Mouse (Mus musculus) hindbrain, embryonic 12.5 days (tissue): ENCODE data around the gene Zfp423. TPM values are rescaled to one million over a fixed set of nuclear protein-coding genes. Genes with fewer than 3 reads are reported as not detected.

ENCODE experiments used
- ATAC-seq: fragments of 200-750 bp; cut with Nextera tagmentation; 2 replicates; pipeline ENCODE4 v1.8.0; 2017; ENCODE audit warnings: moderate TSS enrichment; ENCODE audit not compliant: low FRiP score
- H3K27ac ChIP-seq: fragments of 300-500 bp; sonication (generic); 2 replicates; pipeline ENCODE4 v1.5.1; 2016; ENCODE audit warnings: mild to moderate bottlenecking
- H3K27me3 ChIP-seq: fragments of 300-500 bp; sonication (generic); 2 replicates; pipeline ENCODE4 v1.6.1; 2016; ENCODE audit warnings: mild to moderate bottlenecking
- H3K36me3 ChIP-seq: fragments of 300-500 bp; sonication (generic); 2 replicates; pipeline ENCODE4 v1.6.1; 2016; ENCODE audit warnings: mild to moderate bottlenecking
- H3K4me1 ChIP-seq: fragments of 300-500 bp; sonication (generic); 2 replicates; pipeline ENCODE4 v1.6.1; 2016
- H3K4me2 ChIP-seq: fragments of 300-500 bp; sonication (generic); replicated peaks from 2 replicates; pipeline ENCODE4 v1.6.1; 2016; ENCODE audit warnings: mild to moderate bottlenecking
- H3K4me3 ChIP-seq: fragments of 300-500 bp; sonication (generic); 2 replicates; pipeline ENCODE4 v1.5.1; 2016; ENCODE audit warnings: mild to moderate bottlenecking
- H3K9ac ChIP-seq: fragments of 300-500 bp; sonication (generic); 2 replicates; pipeline ENCODE4 v1.6.1; 2016; ENCODE audit warnings: mild to moderate bottlenecking, moderate library complexity
- H3K9me3 ChIP-seq: fragments of 300-500 bp; sonication (generic); replicated peaks from 2 replicates; pipeline ENCODE4 v1.6.1; 2016; ENCODE audit warnings: mild to moderate bottlenecking
- WGBS: fragments of 180-500 bp; shearing (Covaris S2); methylation state at CpG from one replicate; pipeline ENCODE4 v1.1.7; 2016; 5-methylcytosine and 5-hydroxymethylcytosine counted together
- polyA plus RNA-seq: library from polyadenylated mRNA; unstranded; fragments of >200 nt; fragmentation: Nextera tagmentation; extraction: Ambion mirVana; gene quantifications from 2 replicates; pipeline ENCODE4 v1.2.1, GENCODE M21; 2016

Zfp423 gene
- polyA plus RNA-seq, 1 experiment from 2014 or later = 58.1 TPM

DNA sequence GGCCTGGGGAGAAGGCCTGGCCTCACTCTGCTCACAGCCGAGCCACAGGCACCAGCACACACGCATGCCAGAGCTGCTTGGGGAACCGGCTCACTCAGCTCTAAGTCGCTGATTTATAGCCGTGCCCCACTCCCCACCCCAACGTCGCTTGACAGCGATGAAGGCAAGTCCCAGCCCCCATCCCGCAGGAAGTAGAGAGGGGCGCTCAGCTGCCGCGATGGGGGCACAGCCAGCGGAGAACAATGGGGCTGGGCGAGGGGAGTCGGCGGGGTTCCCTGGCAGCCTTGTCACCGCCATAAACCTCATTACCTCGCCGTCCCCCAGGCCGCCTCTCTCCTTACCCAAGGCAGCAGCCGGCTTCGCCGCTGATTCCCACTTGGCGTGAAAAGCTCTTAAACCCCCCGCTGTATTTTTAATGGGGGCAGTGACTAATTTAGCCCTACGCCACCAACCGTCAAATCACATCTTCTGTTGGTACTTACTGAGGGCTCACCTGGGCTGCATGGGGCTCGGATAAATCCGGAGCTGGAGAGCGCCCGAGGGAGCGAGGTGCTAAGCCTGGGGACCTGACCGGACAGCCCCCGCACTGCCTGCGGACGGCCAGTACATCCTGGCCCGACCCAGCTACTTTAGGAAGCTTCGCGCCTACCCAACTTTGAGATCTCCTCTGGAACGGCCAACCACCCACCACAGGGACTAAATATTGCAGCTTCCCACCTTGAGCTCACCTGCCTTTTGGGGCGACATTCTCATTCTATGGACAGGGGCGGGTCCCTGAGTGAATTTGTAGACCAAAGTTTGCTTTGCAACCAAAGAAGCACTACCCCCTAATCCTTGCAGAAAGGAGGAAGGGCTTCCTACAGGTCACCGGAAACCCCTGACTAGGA lies 299.1 kb downstream of the Zfp423 start:
- Histone ChIP-seq H3K4me2 (peak overlapping the region; percentile 50), H3K27ac (peak overlapping the region; percentile 76), H3K9ac (peak overlapping the region; percentile 47), H3K9me3 (no peaks in the 10 kb centered on the region), H3K27me3 (peaks cover 9% of the 10 kb centered on the region), H3K4me3 (peak overlapping the region; percentile 6), H3K36me3 (no peaks in the 10 kb centered on the region), H3K4me1 (peaks cover 60% of the 10 kb centered on the region)
- 4% methylated on average over 43 of the region's 43 CpGs for WGBS
- peak; percentile 49 for ATAC-seq

DNA sequence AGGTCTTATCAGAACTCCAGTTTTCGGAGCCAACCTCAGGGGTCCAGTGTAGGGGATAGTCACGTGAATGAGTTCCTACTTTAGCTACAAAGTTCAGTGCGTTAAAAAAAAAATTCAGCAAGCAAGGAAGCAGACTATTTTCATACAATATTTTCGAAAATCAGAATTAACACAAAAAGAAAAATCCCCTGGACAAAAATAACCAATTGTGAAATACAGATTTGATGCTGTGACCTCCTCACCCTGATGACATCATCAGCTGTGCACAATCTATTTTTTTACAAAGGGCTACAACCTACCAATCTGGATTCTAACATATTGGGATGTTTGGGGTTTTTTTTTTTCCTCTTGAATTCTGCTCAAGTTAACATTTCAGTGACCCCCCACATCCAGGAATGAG lies 301.9 kb downstream of the Zfp423 start:
- Histone ChIP-seq H3K9me3 (no peaks in the 10 kb centered on the region), H3K4me3 (no peak overlapping the region), H3K9ac (no peak overlapping the region), H3K27ac (no peak overlapping the region; the same call in 1 of the 2 replicates), H3K36me3 (no peaks in the 10 kb centered on the region), H3K4me1 (peaks cover 48% of the 10 kb centered on the region), H3K27me3 (peaks cover 9% of the 10 kb centered on the region), H3K4me2 (no peak overlapping the region)
- ATAC-seq = no peak
- 69% methylated on average over 4 of the region's 4 CpGs for whole genome bisulfite sequencing

DNA sequence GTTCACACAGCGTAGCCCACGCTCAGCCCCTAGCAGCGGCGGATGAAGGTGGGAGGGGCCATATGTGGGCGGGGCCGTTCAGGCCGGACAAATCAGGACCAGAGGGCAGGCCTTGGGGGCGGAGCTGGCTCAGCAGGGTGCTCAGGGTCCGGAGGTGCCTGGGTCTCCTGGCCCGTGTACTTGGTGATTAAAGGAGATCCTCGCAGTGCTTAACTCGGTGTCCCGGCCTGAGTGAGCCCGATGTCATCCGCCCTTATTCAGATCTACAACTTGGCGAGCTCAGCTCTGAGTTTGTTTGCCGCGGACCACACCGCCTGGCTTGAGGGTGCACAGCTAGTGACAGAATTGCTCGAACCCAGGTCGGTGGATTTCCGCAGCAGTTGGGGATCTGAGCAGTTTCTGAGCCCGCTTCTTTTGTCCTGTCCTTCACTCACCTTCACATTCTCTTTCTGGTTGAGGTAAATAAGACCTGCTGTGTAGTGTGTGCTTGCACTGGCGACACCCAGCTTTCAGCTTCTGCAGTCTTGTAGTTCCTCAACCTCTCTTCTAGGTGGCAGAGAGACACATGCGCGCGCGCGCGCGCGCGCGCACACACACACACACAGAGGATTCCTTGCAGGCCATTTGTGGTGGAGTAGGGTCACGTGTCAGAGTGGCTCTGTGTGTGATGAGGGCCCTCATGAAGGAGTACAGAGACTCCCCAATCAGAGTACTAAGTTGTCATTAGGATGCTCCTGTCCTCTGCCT lies 302.7 kb downstream of the Zfp423 start:
- Histone ChIP-seq H3K4me1 (peaks cover 42% of the 10 kb centered on the region), H3K4me2 (peak overlapping the region; percentile 57), H3K36me3 (no peaks in the 10 kb centered on the region), H3K9ac (no peak overlapping the region; the same call in 1 of the 2 replicates), H3K27me3 (peaks cover 9% of the 10 kb centered on the region), H3K4me3 (peak overlapping the region; percentile 32), H3K9me3 (no peaks in the 10 kb centered on the region), H3K27ac (peak overlapping the region; percentile 23; the same call in 1 of the 2 replicates)
- WGBS = 6% methylated on average over 35 of the region's 35 CpGs
- peak; percentile 60 for ATAC-seq

DNA sequence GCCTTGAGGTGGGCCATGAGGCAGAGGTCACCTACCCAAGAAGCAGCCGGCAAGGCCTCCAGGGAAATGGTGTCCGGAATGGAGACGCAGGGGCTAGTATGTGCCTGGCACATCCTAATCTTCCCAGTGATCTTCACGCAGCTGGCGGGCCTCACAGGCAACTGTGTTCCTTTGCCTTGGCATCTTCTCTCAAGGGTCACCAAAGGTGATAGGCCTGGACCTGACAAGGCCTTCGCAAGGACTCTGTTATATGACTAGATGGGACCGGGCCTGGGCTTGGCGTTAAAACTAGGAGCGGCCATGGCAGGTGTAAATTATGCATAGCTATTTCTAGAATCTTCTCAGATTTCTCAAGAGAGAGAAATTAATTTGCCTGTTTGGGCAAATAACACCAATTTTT lies 303.4 kb downstream of the Zfp423 start:
- no peak for ATAC-seq
- WGBS = 80% methylated on average over 9 of the region's 9 CpGs
- H3K4me2 ChIP-seq = peak overlapping the region; percentile 57

DNA sequence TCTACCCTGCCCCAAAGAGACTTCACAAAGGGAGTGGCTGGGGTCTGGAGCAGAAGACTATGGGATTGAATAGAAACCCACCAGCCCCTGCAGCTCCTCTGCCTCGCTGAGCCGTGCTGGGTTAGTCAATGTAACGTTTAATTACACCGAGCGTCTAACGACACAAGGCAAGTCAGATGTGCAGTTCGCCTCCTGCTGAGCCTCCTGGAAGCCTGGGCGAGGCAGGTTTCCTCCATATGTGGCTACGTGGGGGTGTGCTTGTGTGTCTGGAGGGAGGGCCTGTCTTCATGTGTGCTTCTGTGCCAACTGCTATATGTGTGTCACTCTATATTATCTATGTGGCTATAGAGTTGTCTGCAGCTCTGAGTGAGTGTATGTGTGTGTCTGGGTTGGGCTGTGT lies 311.6 kb downstream of the Zfp423 start:
- 0 out of 2 replicates have a peak, but pooled peaks have one; percentile 21 for ATAC-seq
- H3K9me3 ChIP-seq = no peaks in the 10 kb centered on the region

More for the DNA sequence above, 303.4 kb downstream of the Zfp423 start:
- Histone ChIP-seq H3K4me3 (no peak overlapping the region), H3K27ac (no peak overlapping the region), H3K4me1 (peaks cover 35% of the 10 kb centered on the region), H3K9me3 (no peaks in the 10 kb centered on the region), H3K27me3 (peaks cover 2% of the 10 kb centered on the region; the same call in 1 of the 2 replicates), H3K36me3 (no peaks in the 10 kb centered on the region), H3K9ac (no peak overlapping the region)

DNA sequence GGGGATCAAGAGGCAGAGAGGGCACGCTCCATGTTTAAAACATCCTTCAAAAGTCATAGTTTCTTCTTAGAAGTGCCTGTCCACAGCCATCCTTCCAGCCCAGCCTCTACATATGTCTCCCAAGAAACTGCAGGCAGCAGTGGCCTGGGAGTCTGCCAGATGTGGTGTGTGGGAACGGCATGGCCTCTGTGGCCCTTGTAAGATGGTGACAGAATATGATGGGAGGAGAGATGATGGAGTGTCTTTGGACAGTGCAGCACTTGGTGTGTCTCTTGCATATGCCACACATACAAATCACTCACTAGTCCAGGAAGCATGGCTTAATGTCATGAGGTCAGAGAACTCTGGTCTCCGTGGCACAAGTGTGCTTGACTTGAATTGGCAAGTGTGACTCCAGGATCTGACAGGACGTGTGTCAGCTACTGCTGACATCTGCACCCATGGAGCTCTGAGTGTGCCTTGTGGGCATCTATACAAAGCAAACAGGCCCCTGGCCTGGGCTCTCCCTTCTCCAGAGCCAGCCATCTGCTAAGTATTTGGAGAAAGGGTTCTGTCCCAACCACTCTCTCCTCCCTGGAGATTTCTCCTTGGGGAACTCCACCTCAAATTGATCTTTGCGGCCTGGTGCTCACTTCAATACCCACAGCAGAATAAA lies 313.4 kb downstream of the Zfp423 start:
- Histone ChIP-seq H3K27ac (peak overlapping the region; percentile 25; the same call in 1 of the 2 replicates), H3K9me3 (no peaks in the 10 kb centered on the region), H3K27me3 (no peaks in the 10 kb centered on the region), H3K4me1 (peaks cover 21% of the 10 kb centered on the region), H3K9ac (no peak overlapping the region), H3K36me3 (no peaks in the 10 kb centered on the region), H3K4me3 (no peak overlapping the region), H3K4me2 (no peak overlapping the region)
- ATAC-seq = no peak
- WGBS = 56% methylated on average over 5 of the region's 5 CpGs

More for the DNA sequence above, 311.6 kb downstream of the Zfp423 start:
- Histone ChIP-seq H3K4me1 (peaks cover 21% of the 10 kb centered on the region), H3K27me3 (no peaks in the 10 kb centered on the region), H3K27ac (no peak overlapping the region), H3K36me3 (no peaks in the 10 kb centered on the region), H3K4me2 (no peak overlapping the region), H3K9ac (no peak overlapping the region), H3K4me3 (no peak overlapping the region)
- WGBS = 71% methylated on average over 9 of the region's 9 CpGs

DNA sequence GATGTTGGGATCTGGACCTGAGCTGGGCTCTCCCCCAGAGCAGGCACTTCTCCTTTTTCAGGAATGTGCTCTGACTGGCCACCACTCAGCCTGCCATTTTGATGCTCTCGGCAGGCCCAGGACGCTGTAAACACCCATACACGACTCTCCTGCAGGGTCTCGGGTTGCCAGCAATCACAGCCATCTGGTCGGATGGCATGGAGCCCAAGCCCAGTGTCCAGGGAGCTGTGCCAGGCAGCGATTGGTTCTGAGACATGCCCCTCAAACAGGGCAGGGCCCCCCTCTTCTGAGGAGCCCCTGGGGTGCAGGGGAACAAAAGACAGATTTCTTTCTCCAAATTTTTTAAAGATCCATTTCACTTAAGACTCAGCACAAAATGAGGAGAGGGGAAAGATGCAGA lies 314.0 kb downstream of the Zfp423 start:
- no peak overlapping the region for H3K4me3 ChIP-seq
- ATAC-seq = peak; percentile 55; the same call in 1 of the 2 replicates
- H3K4me1 ChIP-seq = peaks cover 21% of the 10 kb centered on the region
- 24% methylated on average over 6 of the region's 6 CpGs for WGBS
- no peak overlapping the region for H3K4me2 ChIP-seq
- no peaks in the 10 kb centered on the region for H3K27me3 ChIP-seq
- H3K27ac ChIP-seq = peak overlapping the region; percentile 61; the same call in 1 of the 2 replicates
- no peaks in the 10 kb centered on the region for H3K9me3 ChIP-seq
- no peaks in the 10 kb centered on the region for H3K36me3 ChIP-seq
- no peak overlapping the region for H3K9ac ChIP-seq

DNA sequence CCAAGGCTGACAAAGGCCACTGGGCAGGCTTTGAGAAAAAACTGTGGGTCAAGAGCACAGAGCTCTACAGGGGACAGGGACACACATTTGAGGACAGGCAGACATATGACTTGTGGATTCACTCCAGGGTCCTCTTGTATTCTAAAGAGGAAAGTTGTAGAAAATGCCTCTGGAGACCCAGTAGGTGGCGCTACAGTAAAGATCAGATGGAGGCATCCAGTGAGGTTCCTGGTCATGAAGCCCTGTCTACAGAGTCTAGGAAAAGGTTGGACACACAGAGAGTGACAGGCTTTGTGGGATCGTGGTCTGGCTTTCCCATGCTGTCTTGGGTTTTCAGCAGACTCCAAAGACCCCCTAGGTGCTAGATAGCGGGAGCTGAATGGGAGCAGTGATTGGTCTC lies 318.5 kb downstream of the Zfp423 start:
- H3K36me3 ChIP-seq = no peaks in the 10 kb centered on the region
- H3K4me1 ChIP-seq = peaks cover 15% of the 10 kb centered on the region
- WGBS = 42% methylated on average over 3 of the region's 3 CpGs
- no peak overlapping the region for H3K9ac ChIP-seq
- H3K27ac ChIP-seq = no peak overlapping the region
- no peaks in the 10 kb centered on the region for H3K27me3 ChIP-seq
- H3K9me3 ChIP-seq = no peaks in the 10 kb centered on the region
- H3K4me2 ChIP-seq = no peak overlapping the region
- H3K4me3 ChIP-seq = no peak overlapping the region
- no peak for ATAC-seq

DNA sequence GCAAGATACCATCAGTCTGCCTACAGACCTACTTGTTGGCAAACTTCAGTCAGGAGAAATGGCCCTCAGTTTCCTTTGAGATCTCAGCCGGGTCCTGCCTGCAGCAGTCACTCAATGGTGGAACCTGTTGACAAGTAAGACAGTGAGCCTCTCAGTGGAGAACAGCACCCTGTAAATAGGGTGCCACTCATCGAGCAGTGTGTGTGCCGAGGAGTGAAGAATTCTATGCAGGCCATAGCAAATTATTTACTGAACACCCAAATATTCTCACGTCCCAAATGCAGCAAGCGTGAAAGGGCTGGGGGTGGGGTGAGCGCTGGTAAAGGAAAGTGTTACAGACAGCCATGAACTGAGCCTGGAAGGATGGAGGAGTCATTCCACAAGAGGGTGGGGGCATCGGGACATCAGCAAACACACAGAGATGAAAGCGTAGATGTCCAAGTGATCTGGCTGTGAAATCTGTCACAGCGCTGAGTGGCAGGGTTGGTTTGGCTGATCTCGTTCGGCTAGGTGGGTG lies 323.1 kb downstream of the Zfp423 start:
- no peak for ATAC-seq
- Histone ChIP-seq H3K27ac (no peak overlapping the region), H3K4me2 (no peak overlapping the region), H3K27me3 (no peaks in the 10 kb centered on the region), H3K4me3 (no peak overlapping the region), H3K9me3 (no peaks in the 10 kb centered on the region), H3K9ac (no peak overlapping the region), H3K36me3 (no peaks in the 10 kb centered on the region), H3K4me1 (no peaks in the 10 kb centered on the region)
- WGBS = 82% methylated on average over 11 of the region's 11 CpGs

DNA sequence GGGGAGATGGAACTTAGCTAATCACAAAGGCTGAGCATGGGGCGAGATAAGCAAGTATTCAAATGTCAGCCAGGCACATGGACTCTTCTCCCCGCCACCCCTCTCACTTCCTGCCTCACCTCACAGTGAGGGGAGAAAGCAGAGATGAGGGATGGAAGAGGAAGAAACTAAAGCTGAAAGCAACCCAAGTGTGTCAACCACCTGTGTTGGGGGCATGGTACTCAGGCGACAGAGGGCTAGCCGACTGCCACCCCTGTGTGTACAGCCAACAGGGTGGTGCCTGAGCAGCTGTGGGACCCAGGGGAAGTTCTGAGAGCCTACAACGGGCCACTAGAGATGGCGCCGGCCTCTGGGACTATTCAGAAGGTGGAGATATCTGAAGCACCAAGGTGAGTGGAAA lies 327.6 kb downstream of the Zfp423 start:
- no peak for ATAC-seq
- H3K9me3 ChIP-seq = no peaks in the 10 kb centered on the region
- no peaks in the 10 kb centered on the region for H3K27me3 ChIP-seq
- no peak overlapping the region for H3K4me3 ChIP-seq
- 0 out of 2 replicates have a peak, but pooled peaks cover 5% of the 10 kb centered on the region for H3K4me1 ChIP-seq
- no peak overlapping the region for H3K27ac ChIP-seq
- H3K36me3 ChIP-seq = no peaks in the 10 kb centered on the region
- H3K9ac ChIP-seq = no peak overlapping the region
- 87% methylated on average over 7 of the region's 7 CpGs for WGBS
- H3K4me2 ChIP-seq = no peak overlapping the region

DNA sequence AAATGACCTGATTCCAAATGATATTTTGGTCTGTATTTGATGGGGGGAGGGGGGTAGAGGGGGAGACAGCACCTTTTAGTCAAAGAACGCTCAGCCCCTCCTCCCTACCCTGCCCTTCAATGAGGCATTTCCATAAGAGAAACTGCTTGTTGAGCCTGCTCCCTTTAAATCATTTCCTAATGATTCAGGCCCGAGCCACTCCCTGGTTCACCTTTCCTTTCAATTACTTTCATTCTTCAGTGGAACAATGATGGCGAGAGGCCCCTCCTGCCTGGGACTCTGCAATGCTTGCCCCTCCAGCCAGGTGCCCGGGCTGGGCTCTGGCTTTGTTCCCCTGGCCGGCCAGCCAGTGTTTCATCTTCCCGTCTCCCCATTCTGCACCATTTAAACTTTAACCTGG lies 329.7 kb downstream of the Zfp423 start:
- no peak overlapping the region for H3K9ac ChIP-seq
- no peak for ATAC-seq
- 37% methylated on average over 6 of the region's 6 CpGs for WGBS
- H3K27ac ChIP-seq = no peak overlapping the region
- 0 out of 2 replicates have a peak, but pooled peaks cover 5% of the 10 kb centered on the region for H3K4me1 ChIP-seq
- no peaks in the 10 kb centered on the region for H3K27me3 ChIP-seq
- H3K9me3 ChIP-seq = no peaks in the 10 kb centered on the region
- no peak overlapping the region for H3K4me3 ChIP-seq
- H3K36me3 ChIP-seq = no peaks in the 10 kb centered on the region
- H3K4me2 ChIP-seq = no peak overlapping the region

DNA sequence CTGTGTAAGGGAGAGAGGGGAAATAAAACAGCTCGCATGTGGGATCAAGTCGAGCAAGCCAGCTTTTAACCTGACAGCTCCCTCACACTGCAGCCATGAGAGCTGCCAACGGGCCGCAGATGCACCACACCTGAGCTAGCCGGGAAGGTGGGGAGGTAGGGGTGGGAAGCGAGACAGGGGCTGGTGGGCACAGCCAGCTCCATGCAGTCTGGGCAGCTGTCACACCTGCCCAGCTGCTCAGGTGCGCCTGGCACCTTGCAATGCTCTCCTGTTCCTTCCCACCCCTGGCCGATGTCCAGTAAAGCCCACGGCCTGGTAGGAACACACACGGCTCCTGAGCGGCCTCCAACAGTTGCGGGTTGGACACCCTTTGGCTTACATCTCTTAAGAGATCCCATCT lies 338.2 kb downstream of the Zfp423 start:
- no peaks in the 10 kb centered on the region for H3K36me3 ChIP-seq
- WGBS = 92% methylated on average over 12 of the region's 12 CpGs
- H3K9me3 ChIP-seq = no peaks in the 10 kb centered on the region
- H3K27me3 ChIP-seq = no peaks in the 10 kb centered on the region
- H3K27ac ChIP-seq = no peak overlapping the region
- no peak overlapping the region for H3K9ac ChIP-seq
- peaks cover 5% of the 10 kb centered on the region for H3K4me1 ChIP-seq
- H3K4me3 ChIP-seq = no peak overlapping the region
- no peak for ATAC-seq
- H3K4me2 ChIP-seq = no peak overlapping the region
